Mouse (Mus musculus) liver, embryonic 14.5 days (tissue): ENCODE data around the gene Eng.

Source experiments
- CTCF ChIP-seq: IDR thresholded peaks from 2 replicates; pipeline ENCODE4 v1.5.1; 2016; ENCODE audit warnings: antibody characterized with exemption, low read depth, control low read depth
- EP300 ChIP-seq: IDR thresholded peaks from 2 replicates; pipeline ENCODE4 v1.6.1; 2016; ENCODE audit warnings: antibody characterized with exemption, low read depth

DNA sequence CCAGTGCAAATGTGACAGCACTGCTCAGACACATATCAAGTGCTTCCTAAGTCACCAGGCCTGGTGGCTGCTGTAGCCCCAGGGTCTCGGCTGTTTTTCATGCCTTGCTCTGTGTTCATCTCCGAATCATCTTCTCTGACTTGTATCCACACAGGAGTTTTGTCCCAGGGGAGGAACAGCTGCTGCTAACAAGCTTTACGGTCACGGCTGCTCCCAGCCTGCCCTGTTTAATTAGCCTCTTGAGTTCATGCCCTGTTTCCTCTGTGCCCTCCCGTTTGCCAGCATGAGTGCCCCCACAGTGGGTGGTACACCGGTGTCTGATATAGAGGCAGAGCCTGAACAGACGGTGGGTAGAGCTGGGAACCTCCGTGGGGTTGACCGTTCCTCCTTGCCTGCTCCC lies 28.3 kb upstream of the Eng start:
- TF ChIP-seq CTCF: no peak
- TF ChIP-seq EP300: no peak
